Mouse (Mus musculus) kidney, embryonic 14.5 days (tissue): ENCODE data around the gene Camk1g. TPM values are rescaled to one million over a fixed set of nuclear protein-coding genes. Genes with fewer than 3 reads are reported as not detected.

Experiments
- ATAC-seq: fragments of 200-750 bp; cut with Nextera tagmentation; 2 replicates; pipeline ENCODE4 v1.8.0; 2017; ENCODE audit warnings: moderate number of reproducible peaks, mild to moderate bottlenecking, moderate TSS enrichment, moderate library complexity; ENCODE audit not compliant: low FRiP score, low TSS enrichment
- H3K27ac ChIP-seq: fragments of 300-500 bp; sonication (generic); 2 replicates; pipeline ENCODE4 v1.5.1; 2014; ENCODE audit warnings: low read depth, mild to moderate bottlenecking, low read length, moderate library complexity, mixed read lengths
- H3K27me3 ChIP-seq: fragments of 300-500 bp; sonication (generic); 2 replicates; pipeline ENCODE4 v1.6.1; 2014; ENCODE audit warnings: mild to moderate bottlenecking, low read length; ENCODE audit not compliant: control insufficient read depth, insufficient read depth
- H3K36me3 ChIP-seq: fragments of 300-500 bp; sonication (generic); 2 replicates; pipeline ENCODE4 v1.6.1; 2014; ENCODE audit warnings: low read length, mixed read lengths; ENCODE audit not compliant: control insufficient read depth, insufficient read depth
- H3K4me1 ChIP-seq: fragments of 300-500 bp; sonication (generic); 2 replicates; pipeline ENCODE4 v1.6.1; 2014; ENCODE audit warnings: low read length, mixed read lengths; ENCODE audit not compliant: control insufficient read depth, insufficient read depth
- H3K4me2 ChIP-seq: fragments of 300-500 bp; sonication (generic); replicated peaks from 2 replicates; pipeline ENCODE4 v1.6.1; 2014; ENCODE audit warnings: low read depth, mild to moderate bottlenecking, low read length
- H3K4me3 ChIP-seq: fragments of 300-500 bp; sonication (generic); 2 replicates; pipeline ENCODE4 v1.5.1; 2014; ENCODE audit warnings: mild to moderate bottlenecking, low read length
- H3K9ac ChIP-seq: fragments of 300-500 bp; sonication (generic); 2 replicates; pipeline ENCODE4 v1.6.1; 2014; ENCODE audit warnings: low read depth, mild to moderate bottlenecking, low read length, moderate library complexity
- H3K9me3 ChIP-seq: fragments of 300-500 bp; sonication (generic); 2 replicates; pipeline ENCODE4 v1.6.1; 2016; ENCODE audit warnings: low read length; ENCODE audit not compliant: control insufficient read depth
- WGBS: fragments of 180-500 bp; shearing (Covaris S2); extraction: QIAGEN DNeasy Blood & Tissue Kit; methylation state at CpG from one replicate; pipeline ENCODE4 v1.1.7; 2014; 5-methylcytosine and 5-hydroxymethylcytosine counted together
- polyA plus RNA-seq: library from polyadenylated mRNA; unstranded; fragments of >200 nt; fragmentation: Nextera tagmentation; extraction: Ambion mirVana; gene quantifications from 2 replicates; pipeline ENCODE4 v1.2.1, GENCODE M21; 2014

Camk1g gene
- polyA plus RNA-seq, 1 experiment from 2014 or later: 13.4 TPM

DNA sequence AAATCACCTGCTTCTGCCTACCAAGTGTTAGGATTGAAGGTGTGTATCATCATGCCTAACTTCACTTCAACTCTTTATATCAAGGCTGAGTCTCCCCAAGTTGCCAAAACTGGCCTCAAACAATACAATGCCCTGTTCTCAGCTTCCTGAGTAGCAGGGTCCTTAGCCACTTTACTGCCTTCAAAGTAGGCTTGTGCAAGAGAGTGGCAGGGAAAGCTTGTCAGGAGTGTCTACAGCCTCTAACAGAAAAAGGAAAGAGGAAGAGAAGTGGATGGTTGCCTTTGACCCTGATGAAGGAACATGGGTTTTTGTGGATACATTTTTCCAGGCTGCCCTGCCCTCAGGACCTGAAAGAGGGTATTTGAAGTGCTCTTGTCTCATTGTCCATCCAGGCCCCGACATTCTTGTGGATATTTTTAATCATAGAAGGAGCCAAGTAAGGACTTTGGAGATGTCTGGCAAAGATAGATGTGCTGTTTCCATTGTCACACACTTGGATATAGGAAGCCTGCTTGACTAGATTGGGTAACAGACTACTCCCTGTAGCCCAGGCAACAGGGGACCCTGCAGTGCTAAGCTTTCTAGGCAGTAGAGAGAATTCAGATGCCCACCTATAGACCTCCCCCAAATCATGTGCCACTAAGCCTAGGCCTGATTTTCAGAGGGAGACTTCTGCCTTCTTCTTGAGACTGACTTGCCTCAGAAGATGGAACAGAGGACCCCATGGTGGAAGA lies 60.1 kb downstream of the Camk1g start:
- Histone ChIP-seq H3K36me3 (no peaks in the 10 kb centered on the region), H3K27ac (no peak overlapping the region), H3K4me3 (no peak overlapping the region), H3K27me3 (no peaks in the 10 kb centered on the region), H3K9ac (no peak overlapping the region), H3K4me1 (0 out of 2 replicates have a peak, but pooled peaks cover 3% of the 10 kb centered on the region), H3K9me3 (no peaks in the 10 kb centered on the region), H3K4me2 (no peak overlapping the region)
- no peak for ATAC-seq
- 86% methylated on average over 1 of the region's 1 CpGs for WGBS

DNA sequence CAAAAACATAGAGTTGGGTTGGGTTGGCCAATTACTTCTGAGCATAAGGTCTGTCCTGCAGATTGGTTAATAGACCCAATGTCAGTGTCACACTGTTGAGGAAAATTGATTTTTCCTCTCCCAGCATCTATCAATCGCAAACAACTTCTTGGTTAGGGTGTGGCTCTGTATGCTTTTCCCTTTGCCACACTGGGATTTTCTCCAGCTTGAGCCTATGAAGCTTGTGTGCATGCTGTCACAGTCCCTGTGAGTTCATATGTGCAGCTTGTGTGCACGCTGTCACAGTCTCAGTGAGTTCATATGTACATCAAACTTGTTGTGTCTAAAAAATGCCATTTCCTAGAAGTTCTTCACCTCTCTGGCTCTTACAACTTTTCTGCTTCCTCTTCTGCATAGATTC lies 63.3 kb downstream of the Camk1g start:
- H3K4me1 ChIP-seq: no peaks in the 10 kb centered on the region

GRCm38 (mm10) chr1:193305386-193305785 lies 64.7 kb downstream of the Camk1g start:
- 42% methylated on average over 7 of the region's 7 CpGs for whole genome bisulfite sequencing
- ATAC-seq: no peak
- no peaks in the 10 kb centered on the region for H3K9me3 ChIP-seq
- H3K4me1 ChIP-seq: no peaks in the 10 kb centered on the region
- H3K4me2 ChIP-seq: no peak overlapping the region
- H3K9ac ChIP-seq: no peak overlapping the region
- no peaks in the 10 kb centered on the region for H3K27me3 ChIP-seq
- no peak overlapping the region for H3K27ac ChIP-seq
- no peak overlapping the region for H3K4me3 ChIP-seq
- H3K36me3 ChIP-seq: no peaks in the 10 kb centered on the region

More for the DNA sequence above, 63.3 kb downstream of the Camk1g start:
- WGBS: 91% methylated on average over 2 of the region's 2 CpGs
- no peaks in the 10 kb centered on the region for H3K36me3 ChIP-seq
- H3K4me2 ChIP-seq: no peak overlapping the region
- ATAC-seq: no peak
- no peak overlapping the region for H3K4me3 ChIP-seq
- H3K9me3 ChIP-seq: no peaks in the 10 kb centered on the region
- no peak overlapping the region for H3K9ac ChIP-seq
- no peaks in the 10 kb centered on the region for H3K27me3 ChIP-seq
- H3K27ac ChIP-seq: no peak overlapping the region

DNA sequence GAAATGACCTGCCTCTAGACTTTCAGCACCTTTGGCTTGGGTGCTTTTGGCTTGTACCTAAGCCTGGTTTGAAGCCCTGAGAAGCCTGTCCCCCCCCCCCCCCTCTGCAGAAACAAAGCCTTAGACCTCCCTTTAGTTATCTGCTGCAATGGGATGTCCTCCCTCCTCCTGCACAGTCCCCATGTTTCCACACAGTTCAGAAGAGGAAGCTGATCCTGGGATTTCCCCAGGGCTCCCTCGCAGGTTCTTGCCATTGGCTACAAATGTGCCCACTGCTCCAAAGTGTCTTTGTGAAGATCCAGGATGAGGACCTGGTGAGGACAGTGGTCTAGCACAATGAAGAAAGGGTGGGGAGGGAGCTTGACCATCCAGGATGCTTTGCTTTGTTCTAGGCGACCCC lies 67.0 kb downstream of the Camk1g start:
- Histone ChIP-seq H3K27ac (no peak overlapping the region), H3K4me1 (no peaks in the 10 kb centered on the region), H3K4me3 (no peak overlapping the region), H3K9ac (no peak overlapping the region), H3K36me3 (no peaks in the 10 kb centered on the region), H3K9me3 (no peaks in the 10 kb centered on the region), H3K4me2 (no peak overlapping the region), H3K27me3 (no peaks in the 10 kb centered on the region)
- no peak for ATAC-seq
- 75% methylated on average over 2 of the region's 2 CpGs for WGBS

GRCm38 (mm10) chr1:193302093-193302405 lies 68.0 kb downstream of the Camk1g start:
- Histone ChIP-seq H3K4me3 (no peak overlapping the region), H3K9me3 (no peaks in the 10 kb centered on the region), H3K9ac (no peak overlapping the region), H3K4me1 (no peaks in the 10 kb centered on the region), H3K27ac (no peak overlapping the region), H3K36me3 (no peaks in the 10 kb centered on the region), H3K4me2 (no peak overlapping the region), H3K27me3 (no peaks in the 10 kb centered on the region)
- 61% methylated on average over 8 of the region's 8 CpGs for WGBS
- ATAC-seq: no peak

DNA sequence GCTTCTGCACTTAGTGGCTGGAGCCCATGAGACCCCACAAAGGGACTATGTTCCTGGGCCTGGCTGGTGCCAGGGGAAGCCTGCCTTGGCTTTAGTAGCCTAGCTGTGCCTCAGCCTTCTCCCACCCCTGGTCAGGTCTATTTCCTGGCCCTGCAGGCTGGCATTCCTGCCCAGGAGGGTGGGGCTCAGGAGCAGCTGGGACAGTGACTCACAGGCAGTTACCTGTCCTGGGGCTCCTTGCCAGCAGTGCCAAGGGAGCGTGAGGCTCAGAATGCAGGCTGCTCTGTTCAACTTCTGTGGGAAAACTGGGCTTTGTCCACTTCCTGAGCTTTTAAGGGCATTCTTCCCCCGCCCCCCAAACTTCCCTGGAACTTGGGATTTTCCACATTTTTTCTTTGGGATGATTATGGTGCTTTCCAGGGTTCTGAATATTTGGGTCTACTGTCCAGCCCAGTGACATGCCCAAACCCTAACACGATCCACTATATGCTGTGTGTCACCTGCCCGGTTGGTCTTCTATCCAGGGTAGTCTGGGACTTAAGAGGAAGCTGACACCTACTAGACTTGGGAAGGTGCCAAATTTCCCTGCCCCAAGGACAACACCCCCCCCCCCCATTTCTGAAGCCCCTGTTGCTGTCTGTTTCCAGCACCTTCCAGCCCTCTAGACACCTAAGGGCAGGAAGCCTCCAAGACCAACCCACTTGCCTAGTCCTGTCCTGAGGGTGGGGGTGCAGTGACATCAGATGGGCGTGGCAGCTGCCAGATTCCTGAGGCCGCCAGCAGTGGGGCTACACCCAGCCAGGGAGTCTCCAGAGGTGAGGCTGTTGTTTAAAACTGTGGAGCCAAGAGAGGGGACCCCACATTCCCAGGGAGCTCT lies 68.6 kb downstream of the Camk1g start:
- 69% methylated on average over 6 of the region's 6 CpGs for WGBS
- Histone ChIP-seq H3K9ac (no peak overlapping the region), H3K27me3 (no peaks in the 10 kb centered on the region), H3K4me3 (no peak overlapping the region), H3K27ac (no peak overlapping the region), H3K36me3 (no peaks in the 10 kb centered on the region), H3K4me2 (no peak overlapping the region), H3K4me1 (no peaks in the 10 kb centered on the region), H3K9me3 (no peaks in the 10 kb centered on the region)
- 0 out of 2 replicates have a peak, but pooled peaks have one; percentile 24 for ATAC-seq

- WGBS: 37% methylated on average over 1 of the region's 1 CpGs
- no peak overlapping the region for H3K4me2 ChIP-seq
- no peaks in the 10 kb centered on the region for H3K9me3 ChIP-seq
- H3K4me1 ChIP-seq: no peaks in the 10 kb centered on the region
- no peak overlapping the region for H3K9ac ChIP-seq
- no peak overlapping the region for H3K27ac ChIP-seq
- H3K27me3 ChIP-seq: no peaks in the 10 kb centered on the region
- no peak for ATAC-seq
- no peak overlapping the region for H3K4me3 ChIP-seq
- H3K36me3 ChIP-seq: no peaks in the 10 kb centered on the region
These were observed 70.1 kb downstream of the Camk1g start for GRCm38 (mm10) chr1:193299995-193300394.

DNA sequence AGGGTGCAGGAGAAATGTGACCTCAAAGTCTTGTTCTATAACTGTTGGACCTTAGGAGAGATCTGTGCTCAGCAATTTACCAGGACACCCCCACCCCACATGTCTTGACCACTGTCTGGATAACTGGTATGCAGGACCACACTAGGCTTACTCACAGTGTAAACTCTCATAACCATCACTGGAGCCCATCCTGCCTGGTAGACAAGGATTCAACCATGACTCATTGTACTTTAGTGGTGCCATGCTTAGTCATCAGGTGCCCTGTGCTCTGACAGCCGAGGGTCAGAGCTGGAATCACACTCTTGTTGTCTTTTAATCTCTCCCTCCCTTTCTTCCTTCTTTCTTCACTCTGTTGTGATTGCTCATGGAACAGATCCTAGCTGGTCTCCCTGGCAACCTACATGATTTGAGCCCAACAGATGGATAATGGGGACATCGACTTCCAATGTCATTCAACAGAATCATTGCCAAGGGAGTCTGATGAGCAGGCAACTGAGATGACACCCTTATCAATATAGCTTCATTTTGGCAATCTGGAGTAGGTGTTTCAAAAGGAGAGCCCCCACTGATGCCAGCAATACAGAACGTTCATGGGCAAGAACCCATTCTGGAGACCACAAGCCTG lies 71.8 kb downstream of the Camk1g start:
- H3K27me3 ChIP-seq: no peaks in the 10 kb centered on the region
- no peaks in the 10 kb centered on the region for H3K4me1 ChIP-seq
- no peaks in the 10 kb centered on the region for H3K9me3 ChIP-seq
- no peak for ATAC-seq
- H3K4me2 ChIP-seq: no peak overlapping the region
- no peak overlapping the region for H3K4me3 ChIP-seq
- 84% methylated on average over 3 of the region's 3 CpGs for WGBS
- H3K36me3 ChIP-seq: no peaks in the 10 kb centered on the region
- H3K9ac ChIP-seq: no peak overlapping the region
- no peak overlapping the region for H3K27ac ChIP-seq
